ENCODE assay signal across 10 mouse cellular contexts in genomic region chr1:163910343-163910742, GRCm38 (mm10). TPM values are rescaled to one million over a fixed set of nuclear protein-coding genes. Genes with fewer than 3 reads are reported as not detected.
DNase-seq lines count a peak whose midpoint lies in the region; ATAC-seq lines count a peak whose summit lies in the region.
"Had no signal": no experiment of that assay in that cellular context is flagged by ENCODE, and none has a peak within 500 bp of the region (broad histone marks: within the 10 kb centered on the region; RNA-seq: fewer than 3 reads in every experiment).

No protein-coding gene starts in this region.

- no peaks in the 10 kb centered on the region for H3K9me3 ChIP-seq in kidney, embryonic 15.5 days (replicated peaks)
- H3K9me3 ChIP-seq: embryonic facial prominence, embryonic 13.5 days; liver, embryonic 15.5 days had no signal

- H3K27me3 ChIP-seq in kidney, embryonic 15.5 days = no peaks in the 10 kb centered on the region
- H3K27me3 ChIP-seq: embryonic facial prominence, embryonic 13.5 days; liver, embryonic 15.5 days had no signal

- H3K9ac ChIP-seq in kidney, embryonic 15.5 days = no peak overlapping the region
- H3K9ac ChIP-seq: embryonic facial prominence, embryonic 13.5 days; liver, embryonic 15.5 days had no signal

- H3K4me1 ChIP-seq in kidney, embryonic 15.5 days = no peaks in the 10 kb centered on the region
- H3K4me1 ChIP-seq: liver, embryonic 15.5 days had no signal

- WGBS in kidney, embryonic 15.5 days = 16% methylated on average over 2 of the region's 2 CpGs

- peak; percentile 6 for DNase-seq in kidney, adult 18-20 months
- DNase-seq in heart, postnatal 4 days = peak; percentile 42
- peak; percentile 52 for DNase-seq in lung, postnatal 25 days (ENCODE audit: low spot score)
- peak; percentile 34 for DNase-seq in telencephalon, adult 2 months (ENCODE audit: low read depth, low spot score)
- DNase-seq in adrenal gland, postnatal 4 days (ENCODE audit: low spot score in 2 of 2) = no peak

- H3K36me3 ChIP-seq in kidney, embryonic 15.5 days = peaks cover 4% of the 10 kb centered on the region; the same call in 1 of the 2 replicates
- H3K36me3 ChIP-seq: embryonic facial prominence, embryonic 13.5 days; liver, embryonic 15.5 days had no signal

- H3K4me3 ChIP-seq in kidney, embryonic 15.5 days (replicated peaks) = no peak overlapping the region
- H3K4me3 ChIP-seq: embryonic facial prominence, embryonic 13.5 days; liver, embryonic 15.5 days had no signal

- no peak overlapping the region for H3K4me2 ChIP-seq in kidney, embryonic 15.5 days
- H3K4me2 ChIP-seq: embryonic facial prominence, embryonic 13.5 days; liver, embryonic 15.5 days had no signal

- H3K27ac ChIP-seq in kidney, embryonic 15.5 days = no peak overlapping the region
- H3K27ac ChIP-seq: embryonic facial prominence, embryonic 13.5 days; liver, embryonic 15.5 days had no signal

- no peak for ATAC-seq in kidney, embryonic 15.5 days (replicated peaks; ENCODE audit: low FRiP score)
- peak; percentile 87 for ATAC-seq in CD4-positive, CD25-positive, alpha-beta regulatory T cell, adult 4 months
- peak; percentile 73 for ATAC-seq in activated CD4-positive, CD25-positive, alpha-beta regulatory T cell, adult 4 months

RNA-seq across cellular contexts. Expression of gene Scyl3, which starts 18.6 kb away (rescaled TPM):
- polyA plus RNA-seq in kidney, embryonic 15.5 days (2015; fragmentation: Nextera tagmentation; extraction: Ambion mirVana) = 16.4 and 18.2 TPM in 2 replicates
- 10 to 100 TPM; 22.1 to 22.4 TPM for polyA plus RNA-seq in CD4-positive, CD25-positive, alpha-beta regulatory T cell, adult 4 months (2017; shearing (Covaris generic))
- polyA plus RNA-seq in activated CD4-positive, CD25-positive, alpha-beta regulatory T cell, adult 4 months (2017; shearing (Covaris generic)) = 10 to 100 TPM; 20.4 to 21.8 TPM
- total RNA-seq in heart, postnatal 4 days (2021) = 10 to 100 TPM in 1 of 2 experiments, 1 to 10 TPM in 1; 9.5 to 10.8 TPM
- 10 to 100 TPM; 29.1 to 30.2 TPM for total RNA-seq in adrenal gland, postnatal 4 days (2021)

Comparison
In these comparisons a context has a peak if more than half of its experiments do, and no peak if none do; other contexts are left out.
1. DNase-seq: peak in kidney, adult 18-20 months (single experiment), heart, postnatal 4 days (single experiment), lung, postnatal 25 days (single experiment) and telencephalon, adult 2 months (single experiment); none in adrenal gland, postnatal 4 days (0 of 2).